18 mouse cellular contexts compared by ENCODE assay signal in genomic region chr13:101092743-101093131, GRCm38 (mm10).
DNase-seq lines count a peak whose midpoint lies in the region; ATAC-seq and TF ChIP-seq lines count a peak whose summit lies in the region.
"Had no signal": no experiment of that assay in that cellular context is flagged by ENCODE, and none has a peak within 500 bp of the region (broad histone marks: within the 10 kb centered on the region; RNA-seq: fewer than 3 reads in every experiment).

No protein-coding gene starts in this region.

- no peak for ATAC-seq in embryonic facial prominence, embryonic 14.5 days (ENCODE audit: low read depth)
- no peak for ATAC-seq in hindbrain, postnatal 0 days
- no peak for ATAC-seq in hindbrain, embryonic 14.5 days (ENCODE audit: low FRiP score)
- ATAC-seq: CD4-positive, CD25-positive, alpha-beta regulatory T cell, adult 4 months; intestine, embryonic 16.5 days had no signal

- no peak for TF ChIP-seq CTCF in hindbrain, postnatal 0 days (IDR thresholded peaks at IDR 0.05; ENCODE audit: low read depth)

- no peaks in the 10 kb centered on the region for H3K9me3 ChIP-seq in embryonic facial prominence, embryonic 14.5 days (ENCODE audit: control insufficient read depth, low read length)
- no peaks in the 10 kb centered on the region for H3K9me3 ChIP-seq in embryonic facial prominence, embryonic 10.5 days
- H3K9me3 ChIP-seq in hindbrain, postnatal 0 days (ENCODE audit: low read length) = no peaks in the 10 kb centered on the region
- no peaks in the 10 kb centered on the region for H3K9me3 ChIP-seq in hindbrain, embryonic 14.5 days (ENCODE audit: control insufficient read depth, low read length)
- H3K9me3 ChIP-seq: embryonic facial prominence, embryonic 15.5 days; heart, embryonic 10.5 days; heart, embryonic 15.5 days; limb, embryonic 13.5 days; liver, embryonic 13.5 days; midbrain, embryonic 12.5 days had no signal

- 0 out of 2 replicates have a peak overlapping the region, but pooled peaks have one; percentile 24 for H3K4me2 ChIP-seq in embryonic facial prominence, embryonic 14.5 days (ENCODE audit: low read depth, low read length)
- no peak overlapping the region for H3K4me2 ChIP-seq in hindbrain, postnatal 0 days (ENCODE audit: low read depth, low read length)
- H3K4me2 ChIP-seq in hindbrain, embryonic 14.5 days (replicated peaks) = no peak overlapping the region
- H3K4me2 ChIP-seq: embryonic facial prominence, embryonic 15.5 days; heart, embryonic 15.5 days; limb, embryonic 13.5 days; liver, embryonic 13.5 days; midbrain, embryonic 12.5 days had no signal

- peak overlapping the region; percentile 48; the same call in 1 of the 2 replicates for H3K27ac ChIP-seq in embryonic facial prominence, embryonic 14.5 days (replicated peaks; ENCODE audit: low read depth, low read length)
- H3K27ac ChIP-seq in embryonic facial prominence, embryonic 10.5 days (replicated peaks) = no peak overlapping the region
- H3K27ac ChIP-seq in hindbrain, postnatal 0 days = peak overlapping the region; percentile 37; the same call in 1 of the 2 replicates
- H3K27ac ChIP-seq in hindbrain, embryonic 14.5 days = no peak overlapping the region
- H3K27ac ChIP-seq: heart, embryonic 10.5 days; heart, embryonic 15.5 days; kidney, postnatal 0 days; limb, embryonic 13.5 days; liver, embryonic 13.5 days; midbrain, embryonic 12.5 days had no signal

- no peak overlapping the region for H3K9ac ChIP-seq in embryonic facial prominence, embryonic 14.5 days (ENCODE audit: low read depth, low read length)
- H3K9ac ChIP-seq in hindbrain, postnatal 0 days (replicated peaks; ENCODE audit: low read length) = no peak overlapping the region
- H3K9ac ChIP-seq in hindbrain, embryonic 14.5 days = no peak overlapping the region
- H3K9ac ChIP-seq: embryonic facial prominence, embryonic 15.5 days; heart, embryonic 15.5 days; limb, embryonic 13.5 days; liver, embryonic 13.5 days; midbrain, embryonic 12.5 days had no signal

- no peaks in the 10 kb centered on the region for H3K27me3 ChIP-seq in embryonic facial prominence, embryonic 14.5 days (replicated peaks; ENCODE audit: control insufficient read depth, insufficient read depth, low read length)
- H3K27me3 ChIP-seq in embryonic facial prominence, embryonic 10.5 days (replicated peaks; ENCODE audit: low read depth, poor library complexity, severe bottlenecking) = no peaks in the 10 kb centered on the region
- H3K27me3 ChIP-seq in hindbrain, postnatal 0 days (ENCODE audit: insufficient read depth, low read length) = no peaks in the 10 kb centered on the region
- H3K27me3 ChIP-seq in hindbrain, embryonic 14.5 days (ENCODE audit: control insufficient read depth, insufficient read depth, low read length) = no peaks in the 10 kb centered on the region
- H3K27me3 ChIP-seq: embryonic facial prominence, embryonic 15.5 days; heart, embryonic 15.5 days; limb, embryonic 13.5 days; liver, embryonic 13.5 days; megakaryocyte, embryonic 14.5 days; midbrain, embryonic 12.5 days had no signal

- peaks cover 4% of the 10 kb centered on the region; the same call in 1 of the 2 replicates for H3K4me1 ChIP-seq in embryonic facial prominence, embryonic 14.5 days (ENCODE audit: control insufficient read depth, insufficient read depth, low read length)
- no peaks in the 10 kb centered on the region for H3K4me1 ChIP-seq in embryonic facial prominence, embryonic 10.5 days
- H3K4me1 ChIP-seq in hindbrain, postnatal 0 days (ENCODE audit: insufficient read depth, low read length) = no peaks in the 10 kb centered on the region
- H3K4me1 ChIP-seq in hindbrain, embryonic 14.5 days (replicated peaks; ENCODE audit: control insufficient read depth, insufficient read depth, low read length) = no peaks in the 10 kb centered on the region
- H3K4me1 ChIP-seq: heart, embryonic 10.5 days; heart, embryonic 15.5 days; limb, embryonic 13.5 days; liver, embryonic 13.5 days; megakaryocyte, embryonic 14.5 days; midbrain, embryonic 12.5 days had no signal

- no peak for DNase-seq in embryonic facial prominence, embryonic 14.5 days (ENCODE audit: low spot score)
- no peak for DNase-seq in embryonic facial prominence, embryonic 10.5 days (ENCODE audit: low spot score)
- peak; percentile 8 for DNase-seq in hindbrain, postnatal 0 days (ENCODE audit: low spot score)
- DNase-seq in hindbrain, embryonic 14.5 days (ENCODE audit: low spot score) = no peak
- peak; percentile 9 for DNase-seq in brain, adult 2 months (ENCODE audit: low read depth, low spot score)
- peak; percentile 87 for DNase-seq in gonadal fat pad, adult 2 months (ENCODE audit: low read depth)
- DNase-seq in right cerebral cortex, postnatal 10 days (ENCODE audit: low spot score in 2 of 2) = no peak
- DNase-seq: liver, embryonic 13.5 days; right cerebral cortex, postnatal 14 days had no signal

- no peak overlapping the region for H3K4me3 ChIP-seq in embryonic facial prominence, embryonic 14.5 days (ENCODE audit: low read depth, low read length)
- no peak overlapping the region for H3K4me3 ChIP-seq in embryonic facial prominence, embryonic 10.5 days
- no peak overlapping the region for H3K4me3 ChIP-seq in hindbrain, postnatal 0 days (ENCODE audit: low read length)
- H3K4me3 ChIP-seq in hindbrain, embryonic 14.5 days (replicated peaks; ENCODE audit: low read length) = no peak overlapping the region
- H3K4me3 ChIP-seq: embryonic facial prominence, embryonic 15.5 days; heart, embryonic 10.5 days; heart, embryonic 15.5 days; limb, embryonic 13.5 days; liver, embryonic 13.5 days; midbrain, embryonic 12.5 days had no signal

- no peaks in the 10 kb centered on the region for H3K36me3 ChIP-seq in embryonic facial prominence, embryonic 14.5 days (ENCODE audit: control insufficient read depth, insufficient read depth, low read length)
- no peaks in the 10 kb centered on the region for H3K36me3 ChIP-seq in embryonic facial prominence, embryonic 10.5 days (replicated peaks)
- H3K36me3 ChIP-seq in hindbrain, postnatal 0 days (ENCODE audit: insufficient read depth, low read length) = no peaks in the 10 kb centered on the region
- H3K36me3 ChIP-seq in hindbrain, embryonic 14.5 days (replicated peaks; ENCODE audit: control insufficient read depth, insufficient read depth) = no peaks in the 10 kb centered on the region
- H3K36me3 ChIP-seq: embryonic facial prominence, embryonic 15.5 days; heart, embryonic 10.5 days; heart, embryonic 15.5 days; limb, embryonic 13.5 days; liver, embryonic 13.5 days; midbrain, embryonic 12.5 days had no signal

- WGBS in embryonic facial prominence, embryonic 14.5 days = 82% methylated on average over 10 of the region's 10 CpGs
- WGBS in embryonic facial prominence, embryonic 10.5 days = 92% methylated on average over 10 of the region's 10 CpGs
- whole genome bisulfite sequencing in hindbrain, postnatal 0 days = 73% methylated on average over 10 of the region's 10 CpGs
- WGBS in hindbrain, embryonic 14.5 days = 86% methylated on average over 10 of the region's 10 CpGs

Comparison
In these comparisons a context has a peak if more than half of its experiments do, and no peak if none do; other contexts are left out.
1. DNase-seq: peak in hindbrain, postnatal 0 days (single experiment), brain, adult 2 months (single experiment) and gonadal fat pad, adult 2 months (single experiment); none in embryonic facial prominence, embryonic 14.5 days (single experiment), embryonic facial prominence, embryonic 10.5 days (single experiment), hindbrain, embryonic 14.5 days (single experiment) and right cerebral cortex, postnatal 10 days (0 of 2).
2. H3K27ac ChIP-seq: peak in embryonic facial prominence, embryonic 14.5 days (single experiment) and hindbrain, postnatal 0 days (single experiment); none in embryonic facial prominence, embryonic 10.5 days (single experiment) and hindbrain, embryonic 14.5 days (single experiment).